Mouse (Mus musculus) midbrain, embryonic 16.5 days (tissue): ENCODE measurements around the gene Cldn14. TPM values are rescaled to one million over a fixed set of nuclear protein-coding genes. Genes with fewer than 3 reads are reported as not detected.

Source experiments
- ATAC-seq: fragments of 200-750 bp; cut with Nextera tagmentation; 2 replicates; pipeline ENCODE4 v1.8.0; 2017; ENCODE audit warnings: moderate TSS enrichment
- H3K27ac ChIP-seq: fragments of 300-500 bp; sonication (generic); 2 replicates; pipeline ENCODE4 v1.5.1; 2014; ENCODE audit warnings: mild to moderate bottlenecking, low read length, mixed read lengths
- H3K27me3 ChIP-seq: fragments of 300-500 bp; sonication (generic); 2 replicates; pipeline ENCODE4 v1.6.1; 2014; ENCODE audit warnings: low read depth, low read length, mixed read lengths; ENCODE audit not compliant: control insufficient read depth, insufficient read depth
- H3K36me3 ChIP-seq: fragments of 300-500 bp; sonication (generic); 2 replicates; pipeline ENCODE4 v1.6.1; 2014; ENCODE audit warnings: mild to moderate bottlenecking, low read length, moderate library complexity, mixed read lengths; ENCODE audit not compliant: control insufficient read depth, insufficient read depth
- H3K4me1 ChIP-seq: fragments of 300-500 bp; sonication (generic); 2 replicates; pipeline ENCODE4 v1.6.1; 2014; ENCODE audit warnings: mild to moderate bottlenecking, low read length, mixed read lengths; ENCODE audit not compliant: control insufficient read depth, insufficient read depth
- H3K4me2 ChIP-seq: fragments of 300-500 bp; sonication (generic); 2 replicates; pipeline ENCODE4 v1.6.1; 2014; ENCODE audit warnings: mild to moderate bottlenecking, low read length, mixed read lengths
- H3K4me3 ChIP-seq: fragments of 300-500 bp; sonication (generic); 2 replicates; pipeline ENCODE4 v1.5.1; 2014; ENCODE audit warnings: low read depth, mild to moderate bottlenecking, low read length, moderate library complexity, mixed read lengths
- H3K9ac ChIP-seq: fragments of 300-500 bp; sonication (generic); 2 replicates; pipeline ENCODE4 v1.6.1; 2014; ENCODE audit warnings: low read depth, low read length, mixed read lengths
- H3K9me3 ChIP-seq: fragments of 300-500 bp; sonication (generic); replicated peaks from 2 replicates; pipeline ENCODE4 v1.6.1; 2014; ENCODE audit warnings: mild to moderate bottlenecking, low read length, mixed read lengths; ENCODE audit not compliant: control insufficient read depth, poor library complexity, severe bottlenecking
- WGBS: fragments of 180-500 bp; shearing (Covaris S2); extraction: QIAGEN DNeasy Blood & Tissue Kit; methylation state at CpG from one replicate; pipeline ENCODE4 v1.1.7; 2014; 5-methylcytosine and 5-hydroxymethylcytosine counted together
- polyA plus RNA-seq: library from polyadenylated mRNA; unstranded; fragments of >200 nt; fragmentation: Nextera tagmentation; extraction: Ambion mirVana; gene quantifications from 2 replicates; pipeline ENCODE4 v1.2.1, GENCODE M21; 2015

Cldn14 gene
- not detected in 2 replicates for polyA plus RNA-seq

DNA sequence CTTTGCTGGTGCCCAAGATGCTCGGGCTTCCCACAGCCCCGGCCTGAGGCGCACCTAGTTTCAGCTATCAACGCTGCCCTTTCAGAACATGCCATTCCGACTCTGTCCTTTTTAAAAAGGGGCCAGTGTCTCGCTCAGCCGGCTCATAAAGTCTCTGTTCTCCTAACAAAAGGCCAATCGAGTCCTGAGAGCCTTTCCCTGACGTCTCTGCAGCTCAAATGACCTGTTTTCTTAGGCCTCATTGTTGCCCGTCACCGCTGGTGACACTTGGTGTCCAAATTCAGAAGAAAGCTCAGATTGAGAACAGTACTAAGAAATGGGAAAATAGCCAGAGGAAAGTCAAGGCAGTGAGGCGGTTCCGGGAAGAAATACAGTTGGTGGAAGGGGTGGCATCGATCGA, at the start of gene Cldn14:
Gene Cldn14 (minus strand): TSS at position 101 of the 400 bp plus-strand sequence.
- H3K27me3 ChIP-seq, result no peaks in the 10 kb centered on the region
- peaks cover 3% of the 10 kb centered on the region; the same call in 1 of the 2 replicates for H3K4me1 ChIP-seq
- no peak within 1 kb of the TSS for H3K4me2 ChIP-seq
- no peaks in the 10 kb centered on the region for H3K9me3 ChIP-seq
- H3K36me3 ChIP-seq, result no peaks in the 10 kb centered on the region
- no peak within 1 kb of the TSS for H3K27ac ChIP-seq
- no peak within 1 kb of the TSS for H3K4me3 ChIP-seq
- no peak for ATAC-seq
- H3K9ac ChIP-seq, result no peak within 1 kb of the TSS
- 61% methylated on average over 15 of the region's 15 CpGs for WGBS

GRCm38 (mm10) chr16:94055576-94055975, 46.9 kb upstream of the Cldn14 start:
- no peaks in the 10 kb centered on the region for H3K27me3 ChIP-seq
- 38% methylated on average over 8 of the region's 8 CpGs for WGBS
- H3K9me3 ChIP-seq, result no peaks in the 10 kb centered on the region
- no peak overlapping the region for H3K4me3 ChIP-seq
- no peaks in the 10 kb centered on the region for H3K4me1 ChIP-seq
- no peaks in the 10 kb centered on the region for H3K36me3 ChIP-seq
- no peak overlapping the region for H3K4me2 ChIP-seq
- no peak for ATAC-seq
- H3K27ac ChIP-seq, result no peak overlapping the region
- H3K9ac ChIP-seq, result no peak overlapping the region

GRCm38 (mm10) chr16:94055176-94055575, 46.5 kb upstream of the Cldn14 start:
- Histone ChIP-seq H3K27me3 (no peaks in the 10 kb centered on the region), H3K9ac (no peak overlapping the region), H3K4me3 (no peak overlapping the region), H3K36me3 (no peaks in the 10 kb centered on the region), H3K27ac (no peak overlapping the region), H3K4me2 (no peak overlapping the region), H3K9me3 (no peaks in the 10 kb centered on the region), H3K4me1 (no peaks in the 10 kb centered on the region)
- WGBS, result 68% methylated on average over 12 of the region's 12 CpGs
- no peak for ATAC-seq

- Histone ChIP-seq H3K27ac (no peak overlapping the region), H3K4me1 (no peaks in the 10 kb centered on the region), H3K36me3 (no peaks in the 10 kb centered on the region), H3K9me3 (no peaks in the 10 kb centered on the region), H3K4me3 (no peak overlapping the region), H3K9ac (no peak overlapping the region), H3K4me2 (no peak overlapping the region), H3K27me3 (no peaks in the 10 kb centered on the region)
- ATAC-seq, result no peak
- WGBS, result 93% methylated on average over 3 of the region's 3 CpGs
Measured at GRCm38 (mm10) chr16:94050368-94050767, 41.7 kb upstream of the Cldn14 start.

GRCm38 (mm10) chr16:94044996-94045395, 36.4 kb upstream of the Cldn14 start:
- ATAC-seq, result no peak

DNA sequence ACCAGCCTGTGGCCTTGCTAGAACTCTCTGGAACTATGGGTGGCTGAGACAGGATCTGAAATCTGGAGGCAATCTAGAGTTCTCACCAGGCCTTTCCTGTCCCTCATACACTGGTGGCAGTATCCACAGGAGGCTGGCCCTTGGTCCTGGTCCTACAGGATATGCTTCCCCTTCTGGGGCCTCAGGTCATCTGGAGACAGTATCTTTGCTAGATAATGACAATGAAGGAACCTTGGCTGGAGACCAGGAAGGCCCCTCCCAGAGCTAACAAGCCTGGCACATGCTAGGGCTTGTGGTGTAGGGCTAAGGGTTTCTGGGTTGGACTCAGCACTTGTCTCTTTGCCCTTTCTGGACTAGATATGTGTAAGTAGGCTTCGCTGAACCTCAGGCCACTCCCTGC, 35.2 kb upstream of the Cldn14 start:
- H3K4me1 ChIP-seq, result peaks cover 4% of the 10 kb centered on the region; the same call in 1 of the 2 replicates
- ATAC-seq, result no peak
- H3K27me3 ChIP-seq, result peaks cover 18% of the 10 kb centered on the region
- no peak overlapping the region for H3K4me3 ChIP-seq
- H3K4me2 ChIP-seq, result no peak overlapping the region
- H3K36me3 ChIP-seq, result no peaks in the 10 kb centered on the region
- no peaks in the 10 kb centered on the region for H3K9me3 ChIP-seq
- H3K27ac ChIP-seq, result no peak overlapping the region
- H3K9ac ChIP-seq, result no peak overlapping the region
- 87% methylated on average over 1 of the region's 1 CpGs for WGBS

More at GRCm38 (mm10) chr16:94044996-94045395, 36.4 kb upstream of the Cldn14 start:
- 64% methylated on average over 7 of the region's 7 CpGs for WGBS
- Histone ChIP-seq H3K27me3 (peaks cover 10% of the 10 kb centered on the region), H3K4me1 (peaks cover 4% of the 10 kb centered on the region; the same call in 1 of the 2 replicates), H3K9me3 (no peaks in the 10 kb centered on the region), H3K27ac (no peak overlapping the region), H3K9ac (no peak overlapping the region), H3K36me3 (no peaks in the 10 kb centered on the region), H3K4me3 (no peak overlapping the region), H3K4me2 (no peak overlapping the region)

DNA sequence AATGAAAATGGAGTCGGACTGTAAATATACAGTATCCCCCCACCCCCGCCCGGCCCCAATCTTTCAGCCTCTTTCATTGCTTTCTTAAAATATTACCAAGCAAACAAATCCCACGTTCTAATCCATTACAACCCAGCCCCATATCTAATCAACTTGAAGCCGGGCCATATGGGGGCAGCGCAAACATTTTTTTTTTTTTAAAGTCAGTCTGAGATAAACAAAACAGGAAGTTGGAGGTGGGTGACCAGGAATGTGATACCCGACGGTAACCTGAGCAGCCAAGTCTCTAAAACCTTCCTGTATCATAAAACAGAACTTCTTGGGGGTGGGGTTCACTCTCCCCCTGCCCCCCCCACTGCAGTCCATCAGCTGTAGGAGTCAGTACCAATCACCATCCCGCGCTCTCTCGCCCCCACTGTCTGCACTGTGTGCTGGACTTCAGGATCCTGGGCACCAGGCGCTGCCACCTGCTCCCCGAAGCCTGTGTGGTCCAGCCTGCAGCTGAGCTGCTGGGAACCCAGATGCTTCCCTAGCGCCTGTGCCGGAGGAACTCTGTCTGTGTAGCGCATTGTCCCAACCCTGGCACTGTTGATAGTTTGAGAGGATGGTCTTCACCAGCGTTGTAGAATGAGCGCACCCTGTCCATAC, 32.6 kb upstream of the Cldn14 start:
- no peak for ATAC-seq
- H3K27me3 ChIP-seq, result peaks cover 19% of the 10 kb centered on the region
- H3K9ac ChIP-seq, result no peak overlapping the region
- peaks cover 4% of the 10 kb centered on the region; the same call in 1 of the 2 replicates for H3K4me1 ChIP-seq
- 32% methylated on average over 18 of the region's 18 CpGs for WGBS
- 0 out of 2 replicates have a peak overlapping the region, but pooled peaks have one; percentile 7 for H3K4me3 ChIP-seq
- H3K4me2 ChIP-seq, result peak overlapping the region; percentile 45
- no peak overlapping the region for H3K27ac ChIP-seq
- no peaks in the 10 kb centered on the region for H3K36me3 ChIP-seq
- H3K9me3 ChIP-seq, result no peaks in the 10 kb centered on the region

GRCm38 (mm10) chr16:94040485-94040884, 31.8 kb upstream of the Cldn14 start:
- Histone ChIP-seq H3K27ac (no peak overlapping the region), H3K4me3 (peak overlapping the region; percentile 7; the same call in 1 of the 2 replicates), H3K4me1 (peaks cover 4% of the 10 kb centered on the region; the same call in 1 of the 2 replicates), H3K9me3 (no peaks in the 10 kb centered on the region), H3K4me2 (peak overlapping the region; percentile 45), H3K27me3 (peaks cover 19% of the 10 kb centered on the region), H3K9ac (0 out of 2 replicates have a peak overlapping the region, but pooled peaks have one; percentile 13), H3K36me3 (no peaks in the 10 kb centered on the region)
- ATAC-seq, result no peak
- 8% methylated on average over 16 of the region's 16 CpGs for WGBS

DNA sequence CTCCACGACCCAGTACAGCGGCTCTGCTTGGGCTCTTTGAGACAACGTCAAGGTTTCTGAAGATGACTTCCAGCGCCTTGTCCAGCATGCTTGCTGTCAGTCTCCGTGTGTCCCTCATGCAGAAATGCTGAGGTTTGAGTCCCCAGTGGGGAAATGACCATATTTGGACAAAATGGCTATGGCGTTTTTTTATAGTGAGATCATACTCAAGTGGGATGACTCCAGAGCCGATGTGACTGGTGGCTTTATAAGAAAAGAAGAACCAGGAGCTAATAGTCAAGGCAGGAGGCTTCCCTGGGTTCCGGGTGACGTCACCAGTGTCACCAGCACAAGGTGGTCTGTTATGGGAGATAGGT, 30.3 kb upstream of the Cldn14 start:
- ATAC-seq, result no peak
- H3K9ac ChIP-seq, result no peak overlapping the region
- 88% methylated on average over 9 of the region's 9 CpGs for WGBS
- no peak overlapping the region for H3K4me2 ChIP-seq
- peaks cover 4% of the 10 kb centered on the region; the same call in 1 of the 2 replicates for H3K4me1 ChIP-seq
- no peak overlapping the region for H3K4me3 ChIP-seq
- no peak overlapping the region for H3K27ac ChIP-seq
- peaks cover 19% of the 10 kb centered on the region for H3K27me3 ChIP-seq
- no peaks in the 10 kb centered on the region for H3K36me3 ChIP-seq
- H3K9me3 ChIP-seq, result no peaks in the 10 kb centered on the region
